Mouse (Mus musculus): ENCODE measurements around the gene Cubn. TPM values are rescaled to one million over a fixed set of nuclear protein-coding genes. Genes with fewer than 3 reads are reported as not detected.

The Cubn gene
- total RNA-seq, 2 experiments from 2014 or later = 0.05 to 0.06 TPM

DNA sequence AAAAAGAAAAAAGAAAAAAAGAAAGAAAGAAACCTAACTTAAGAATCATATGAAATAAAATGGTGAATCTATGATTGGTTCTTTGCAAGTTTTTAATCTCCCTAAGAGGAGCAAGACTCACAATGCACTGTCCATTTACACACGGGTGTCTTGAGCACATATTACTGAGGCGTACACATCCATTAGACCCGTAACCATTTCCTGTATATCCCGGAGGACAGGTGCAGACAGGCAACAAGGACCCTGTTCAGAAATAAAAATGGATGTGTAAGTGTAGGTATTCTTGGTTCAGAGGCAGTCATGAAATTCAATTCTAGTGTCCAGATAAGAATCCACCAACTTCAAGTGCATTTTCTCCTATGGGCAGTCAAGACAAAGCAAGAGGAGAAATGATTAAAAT lies 22.0 kb downstream of the Cubn start:
- intact Hi-C loops (cut with DNase I) = no loop called here
- TF ChIP-seq CTCF (IDR thresholded peaks at IDR 0.05) = no peak
- Histone ChIP-seq H3K4me3 (no peak overlapping the region), H3K27ac (no peak overlapping the region)
- no peak for DNase-seq

DNA sequence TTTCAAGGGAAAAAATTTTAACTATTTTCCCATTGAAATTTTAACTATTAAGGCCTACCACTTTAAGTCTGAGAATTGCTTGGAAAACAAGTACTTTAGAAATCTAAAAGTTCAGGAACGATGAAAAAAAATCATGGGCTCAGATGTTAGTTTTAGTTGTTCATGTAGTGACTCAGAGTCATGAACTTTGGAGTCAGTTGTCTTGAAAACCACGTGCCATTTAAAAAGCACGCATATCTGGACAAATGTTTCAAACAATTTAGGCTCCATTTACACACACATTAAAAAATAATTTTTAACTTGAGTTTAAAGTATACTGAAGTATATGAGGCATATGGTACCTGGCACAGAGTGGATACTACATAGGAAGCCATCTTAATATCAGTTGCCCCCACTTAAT lies 24.9 kb downstream of the Cubn start:
- Histone ChIP-seq H3K4me3 (no peak overlapping the region), H3K27ac (no peak overlapping the region)
- TF ChIP-seq CTCF (IDR thresholded peaks at IDR 0.05) = no peak
- intact Hi-C loops (cut with DNase I) = no loop called here
- no peak for DNase-seq

DNA sequence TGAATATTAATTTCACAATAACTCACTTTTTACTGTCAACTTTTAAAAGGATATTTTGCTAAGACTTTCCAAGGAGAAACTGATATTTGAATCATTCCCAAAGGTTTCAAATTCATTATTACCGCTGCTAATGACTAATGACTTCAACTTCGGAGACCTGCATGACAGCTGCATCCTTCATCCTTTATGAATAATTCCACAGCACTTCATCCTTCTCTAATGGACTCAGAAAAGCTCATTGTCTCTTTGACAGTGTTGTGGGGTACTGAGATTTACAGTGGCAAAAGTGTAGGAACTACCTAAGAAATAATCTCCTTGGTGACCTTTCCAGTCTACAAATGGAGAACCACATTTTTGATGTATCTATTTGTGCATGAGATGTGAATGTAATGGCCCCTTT lies 33.5 kb downstream of the Cubn start:
- intact Hi-C loops (cut with DNase I) = no loop called here
- no peak for DNase-seq
- H3K27ac ChIP-seq = no peak overlapping the region
- H3K4me3 ChIP-seq = no peak overlapping the region
- TF ChIP-seq CTCF (IDR thresholded peaks at IDR 0.05) = no peak

DNA sequence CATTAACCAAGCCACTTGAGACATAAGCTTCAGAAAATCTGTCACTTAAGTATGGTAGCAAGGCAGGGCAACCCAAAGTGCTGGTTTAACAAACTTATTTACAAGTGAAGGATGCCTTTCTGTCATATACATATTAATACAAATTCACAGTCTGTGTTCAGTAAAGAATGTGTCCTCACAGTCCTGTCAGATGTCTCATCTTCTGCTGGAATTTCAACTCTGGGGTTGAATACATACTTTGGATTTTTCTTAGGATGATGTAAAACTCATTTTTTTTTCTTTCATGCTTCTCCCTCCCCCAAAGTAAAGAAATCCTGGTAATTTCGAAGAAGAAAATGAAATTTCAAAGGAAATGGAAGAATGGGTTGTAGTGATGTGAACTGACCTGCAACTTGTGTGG lies 34.8 kb downstream of the Cubn start:
- no peak overlapping the region for H3K27ac ChIP-seq
- H3K4me3 ChIP-seq = no peak overlapping the region
- DNase-seq = no peak
- intact Hi-C loops (cut with DNase I) = no loop called here
- TF ChIP-seq CTCF (IDR thresholded peaks at IDR 0.05) = no peak

DNA sequence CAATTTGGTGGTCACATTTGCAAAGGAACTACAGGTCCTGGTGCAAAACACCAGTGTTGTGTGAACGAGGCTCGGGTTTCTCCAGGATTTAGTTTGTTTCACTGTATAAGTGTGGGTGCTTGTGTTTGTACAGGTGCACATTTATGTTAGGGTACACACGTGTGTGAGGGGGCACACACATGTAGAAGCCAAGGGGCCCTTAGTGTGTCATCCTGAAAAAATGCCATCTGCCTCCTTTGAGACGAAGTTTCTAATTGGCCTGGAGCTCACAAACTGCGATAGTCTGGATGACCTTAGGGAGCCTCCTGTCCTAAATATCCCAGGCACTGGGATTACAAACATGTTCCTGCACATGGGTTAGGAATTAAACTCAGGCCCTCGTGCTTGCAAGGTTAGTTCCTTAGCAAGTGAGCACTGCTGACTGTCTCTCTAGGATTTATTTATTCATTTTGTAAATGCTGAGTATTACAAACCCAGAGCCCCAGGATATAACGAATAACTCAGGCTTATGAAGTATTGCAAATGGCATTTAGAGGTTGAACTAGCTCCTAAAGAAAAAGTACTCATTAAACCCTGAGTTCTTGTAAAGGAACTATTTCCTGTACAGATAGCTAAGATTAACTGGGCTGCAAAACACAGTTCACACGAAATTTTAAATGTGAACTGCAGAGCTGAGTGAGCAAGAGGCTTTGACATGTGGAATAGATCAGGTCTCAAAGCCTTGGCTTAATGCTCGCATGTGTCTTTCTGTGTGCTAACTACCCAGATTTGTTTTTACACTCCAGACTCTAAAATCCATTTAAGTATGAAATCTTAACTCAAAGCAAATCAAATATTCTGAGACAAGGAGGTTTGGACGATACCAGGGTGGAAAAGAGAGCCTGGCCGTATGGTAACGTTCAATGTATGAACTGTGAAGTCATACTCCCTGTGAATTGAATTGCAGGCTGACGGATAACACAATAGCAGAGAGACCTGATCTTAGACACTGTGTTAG lies 39.8 kb downstream of the Cubn start:
- intact Hi-C loops (cut with DNase I) = no loop called here
- peak overlapping the region; percentile 58 for H3K27ac ChIP-seq
- no peak for DNase-seq
- TF ChIP-seq CTCF (IDR thresholded peaks at IDR 0.05) = no peak
- H3K4me3 ChIP-seq = no peak overlapping the region

DNA sequence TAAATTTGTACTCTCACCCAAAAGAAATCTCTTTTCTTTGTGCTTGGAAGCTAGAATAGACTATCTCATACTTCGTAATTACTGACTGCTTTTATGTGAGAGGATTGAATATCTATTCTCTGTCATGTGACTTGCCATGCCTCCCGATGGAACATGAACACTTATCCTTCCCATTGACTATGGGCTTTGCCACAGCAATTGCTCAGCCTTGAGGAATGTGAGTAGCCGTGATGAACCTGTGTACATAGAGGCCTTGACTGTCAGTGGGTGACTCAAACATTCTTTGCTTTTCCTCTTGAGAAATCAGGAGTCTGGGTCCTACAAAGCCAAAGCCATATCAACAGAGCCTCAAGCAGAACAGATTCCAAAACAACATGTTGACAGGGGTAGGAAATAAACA lies 40.7 kb downstream of the Cubn start:
- intact Hi-C loops (cut with DNase I) = no loop called here
- Histone ChIP-seq H3K27ac (peak overlapping the region; percentile 58; the same call in 1 of the 2 replicates), H3K4me3 (no peak overlapping the region)
- no peak for TF ChIP-seq CTCF (IDR thresholded peaks at IDR 0.05)
- DNase-seq = peak; percentile 18

DNA sequence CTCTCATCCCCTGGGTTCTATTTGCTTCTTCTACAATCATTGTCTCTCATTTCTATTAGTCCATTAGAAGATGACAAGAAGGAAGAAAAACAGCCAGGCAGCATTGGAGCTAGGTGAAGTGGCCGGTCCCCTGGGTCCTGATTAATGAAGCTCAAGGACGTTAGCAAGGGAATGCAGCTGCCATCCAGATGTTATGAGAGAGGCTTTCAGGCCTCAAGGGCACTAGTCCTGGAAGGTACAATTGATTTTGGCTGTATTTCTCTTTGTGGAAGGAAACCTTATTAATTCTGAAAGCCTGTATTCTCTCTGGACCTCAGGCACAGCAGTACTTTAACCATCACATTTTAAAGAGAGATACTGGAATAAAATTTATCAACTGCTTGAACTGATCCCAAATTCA lies 41.1 kb downstream of the Cubn start:
- TF ChIP-seq CTCF (IDR thresholded peaks at IDR 0.05) = no peak
- DNase-seq = no peak
- H3K4me3 ChIP-seq = no peak overlapping the region
- H3K27ac ChIP-seq = peak overlapping the region; percentile 58; the same call in 1 of the 2 replicates
- intact Hi-C loops (cut with DNase I) = no loop called here

DNA sequence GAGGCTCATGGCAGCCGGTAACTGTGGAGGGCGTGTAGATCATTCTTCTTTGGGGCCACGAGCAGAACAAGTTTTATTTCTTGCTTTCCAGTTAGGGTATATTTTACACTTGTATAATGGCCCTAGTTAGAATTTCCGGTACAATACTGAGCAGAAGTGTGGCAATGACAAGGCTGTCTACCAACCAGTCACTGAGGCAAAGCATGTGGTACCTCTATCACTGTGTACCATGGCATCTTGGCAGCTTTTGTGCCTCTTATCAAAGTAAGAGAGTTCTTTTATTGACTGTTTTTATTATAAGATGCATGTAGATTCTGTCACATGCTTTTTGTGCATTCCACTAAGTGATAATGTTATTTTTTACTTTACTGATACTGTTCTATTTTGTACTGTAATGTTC lies 46.5 kb downstream of the Cubn start:
- no peak overlapping the region for H3K4me3 ChIP-seq
- H3K27ac ChIP-seq = no peak overlapping the region
- intact Hi-C loops (cut with DNase I) = no loop called here
- DNase-seq = no peak
- no peak for TF ChIP-seq CTCF (IDR thresholded peaks at IDR 0.05)

DNA sequence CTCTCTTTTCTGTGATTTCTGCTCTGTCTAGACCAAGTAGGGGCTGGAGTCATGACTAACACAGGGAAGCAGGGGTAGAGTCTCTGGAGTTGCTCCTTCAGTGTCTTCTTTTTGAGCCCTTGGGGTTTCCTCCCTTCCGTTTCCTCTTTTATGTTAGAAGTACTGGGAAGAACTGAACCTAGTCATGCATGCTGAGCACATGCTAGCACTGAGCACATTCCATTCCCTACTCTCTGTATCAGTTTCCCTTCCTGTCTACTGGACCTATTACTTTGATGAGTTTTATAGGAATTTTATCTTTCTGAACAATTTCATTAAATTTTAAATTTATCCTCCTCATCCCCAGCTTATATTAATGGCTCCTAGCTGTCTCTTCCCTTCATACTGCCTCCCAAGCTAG lies 52.6 kb downstream of the Cubn start:
- no peak for DNase-seq
- Histone ChIP-seq H3K27ac (peak overlapping the region; percentile 56), H3K4me3 (no peak overlapping the region)
- TF ChIP-seq CTCF (IDR thresholded peaks at IDR 0.05) = no peak
- intact Hi-C loops (cut with DNase I) = no loop called here

DNA sequence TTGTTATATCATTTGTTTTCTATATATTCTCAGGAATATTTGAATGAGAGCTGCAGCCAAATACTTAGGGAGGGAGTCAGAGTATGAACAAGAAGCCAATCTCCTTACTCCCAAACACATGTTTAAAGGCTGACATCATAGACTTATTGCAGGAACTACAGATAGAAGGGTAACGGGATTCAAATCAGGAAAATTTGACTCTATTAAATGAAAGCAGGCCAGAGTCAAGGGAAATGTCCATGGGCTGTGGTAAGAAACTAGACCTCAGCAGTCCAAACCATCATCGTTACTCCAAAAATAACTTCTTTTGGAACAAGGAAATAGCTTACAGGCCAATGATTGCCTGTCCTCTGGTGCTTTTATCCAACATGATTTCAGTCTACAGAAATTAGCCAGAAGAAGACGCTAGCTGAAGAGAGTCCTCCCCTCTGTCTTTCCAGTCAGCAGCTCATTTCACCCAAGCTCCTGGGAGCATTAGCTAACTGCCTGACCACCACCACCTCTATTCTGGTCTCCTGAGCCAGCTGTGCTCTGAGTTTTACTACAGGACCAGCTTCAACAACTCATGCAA lies 53.3 kb downstream of the Cubn start:
- intact Hi-C loops (cut with DNase I) = no loop called here
- TF ChIP-seq CTCF (IDR thresholded peaks at IDR 0.05) = no peak
- Histone ChIP-seq H3K27ac (peak overlapping the region; percentile 56), H3K4me3 (no peak overlapping the region)
- peak; percentile 36 for DNase-seq

DNA sequence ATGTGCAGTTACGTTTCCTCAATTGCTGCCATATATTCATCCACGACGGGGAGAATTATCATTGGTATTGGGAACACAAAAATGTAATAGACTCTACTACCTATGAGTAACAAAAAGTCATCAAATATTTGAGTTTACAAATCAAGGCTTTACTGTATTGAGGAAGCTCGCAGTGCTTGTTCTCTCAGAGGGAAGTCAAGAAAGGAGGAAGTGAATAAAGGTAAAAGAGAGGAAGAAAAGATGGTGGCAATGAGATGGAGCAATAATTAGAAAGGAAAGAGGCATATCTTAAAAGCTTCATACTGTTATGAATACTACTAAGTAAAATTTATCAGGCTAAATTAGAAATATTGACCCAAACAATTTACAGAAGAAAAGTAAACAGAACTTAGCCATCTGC lies 59.6 kb downstream of the Cubn start:
- no peak for DNase-seq
- Histone ChIP-seq H3K4me3 (no peak overlapping the region), H3K27ac (no peak overlapping the region)
- no peak for TF ChIP-seq CTCF (IDR thresholded peaks at IDR 0.05)
- intact Hi-C loops (cut with DNase I) = no loop called here

DNA sequence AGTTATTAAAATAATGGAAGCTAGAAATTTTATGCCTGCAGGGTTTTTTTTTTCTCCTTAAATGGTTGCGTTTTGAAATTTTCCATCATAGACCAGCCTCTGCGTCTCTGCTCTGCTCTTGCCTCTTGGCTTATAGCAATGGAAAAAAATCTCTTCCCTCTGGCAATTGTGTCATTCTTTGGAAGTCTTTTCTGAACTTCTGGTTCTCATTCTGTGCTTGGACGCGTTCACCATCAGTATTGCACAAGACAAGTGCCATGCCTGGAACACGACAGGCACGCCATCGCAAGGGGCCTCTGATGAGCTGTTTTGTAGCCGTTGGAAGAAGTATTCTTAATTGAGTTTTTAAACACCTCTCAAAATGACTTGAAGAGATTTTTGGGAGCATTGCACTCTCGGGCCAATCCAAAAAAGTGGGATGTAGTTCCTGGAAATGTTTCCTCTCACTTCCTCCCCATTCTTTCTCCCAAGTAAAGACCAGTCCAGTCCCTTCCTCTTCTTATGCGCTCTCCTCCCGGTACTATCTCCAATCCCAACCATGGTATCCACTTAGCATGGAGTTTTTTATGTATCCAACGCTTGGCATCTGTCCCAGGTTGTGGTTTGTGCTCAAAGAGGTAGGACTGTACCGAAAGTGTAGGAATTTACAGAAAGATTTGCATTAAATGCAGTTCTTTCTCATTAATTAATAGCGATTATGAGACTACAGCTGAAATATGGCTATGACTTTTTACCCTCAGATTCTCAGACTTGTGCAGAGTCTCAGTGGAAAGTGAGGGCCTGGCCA lies 69.4 kb downstream of the Cubn start:
- no peak overlapping the region for H3K4me3 ChIP-seq
- peak; percentile 68 for DNase-seq
- intact Hi-C loops (cut with DNase I) = no loop called here
- no peak for TF ChIP-seq CTCF (IDR thresholded peaks at IDR 0.05)
- H3K27ac ChIP-seq = peak overlapping the region; percentile 84
